Mouse (Mus musculus) naive thymus-derived CD4-positive, alpha-beta T cell, adult 5 months (primary cell): ENCODE results near the gene Cryba4. TPM values are rescaled to one million over a fixed set of nuclear protein-coding genes. Genes with fewer than 3 reads are reported as not detected.

Experiments
- polyA plus RNA-seq: library from polyadenylated mRNA; unstranded; fragments of 100-300 nt; shearing (Covaris generic); gene quantifications from one replicate; pipeline ENCODE4 v1.2.1, GENCODE M21; 2017

The Cryba4 gene
- not detected for polyA plus RNA-seq

DNA sequence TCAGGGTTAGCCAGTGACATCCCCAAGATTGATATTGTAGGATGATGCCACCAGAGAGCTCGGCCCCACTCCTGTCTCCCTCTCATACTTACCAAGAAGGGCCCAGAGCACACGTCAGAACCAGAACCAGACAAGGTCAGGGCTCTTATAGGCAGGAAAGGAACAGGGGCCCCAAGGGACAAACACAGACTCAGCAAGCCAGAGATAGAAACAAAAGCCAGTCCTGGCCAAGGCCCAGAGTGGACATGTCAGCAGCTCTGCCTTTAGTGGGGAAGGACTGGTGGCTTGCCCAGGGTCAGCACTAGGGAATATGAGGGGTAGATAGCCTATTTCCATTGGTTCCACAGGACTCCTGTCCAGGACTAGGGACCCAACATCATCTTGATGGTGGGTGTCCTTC lies at the start of gene Cryba4:
Gene Cryba4, minus strand, starts transcription at position 119 of the 400 bp plus-strand sequence.

DNA sequence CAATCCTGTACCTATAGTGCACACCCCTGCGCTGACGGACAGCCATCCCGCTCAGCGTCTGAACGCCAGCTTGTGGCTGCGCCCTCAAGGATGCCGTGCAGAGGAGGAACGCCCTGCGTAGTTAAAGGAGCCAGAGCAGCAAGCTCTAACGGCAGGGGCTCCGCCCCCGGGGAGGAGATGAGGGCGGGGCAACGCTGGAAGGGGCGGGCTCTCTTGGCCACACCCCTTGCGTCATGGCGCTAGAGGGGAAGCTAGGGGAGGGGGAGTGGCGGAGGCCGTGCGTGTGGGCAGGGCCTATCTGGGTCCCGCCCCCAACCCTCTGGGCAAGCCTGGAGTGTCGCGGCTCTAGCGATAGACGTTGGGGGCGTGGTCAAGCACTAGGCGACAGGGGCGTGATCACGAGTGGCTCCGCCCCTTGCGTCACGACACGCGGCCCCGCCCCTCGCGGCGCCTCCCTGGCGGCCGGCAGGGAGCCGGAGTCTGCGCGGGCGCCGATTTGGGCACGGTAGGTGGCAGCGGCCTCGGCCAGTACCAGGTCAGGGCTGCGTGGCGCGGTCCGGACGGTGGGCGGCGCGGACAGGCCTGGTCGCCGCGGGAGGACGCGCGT lies 24.1 kb upstream of the Cryba4 start, which contains the start of gene Tpst2:
Gene Tpst2, plus strand, starts transcription at position 425 of the 607 bp plus-strand sequence.

GRCm38 (mm10) chr5:112255426-112255825 lies 3.1 kb upstream of the Cryba4 start, which contains the start of gene Crybb1:
Gene Crybb1 (plus strand): TSS chr5:112255815.

Other genes starting within 250 kb of the Cryba4 start
- gene Crybb1, start 3.3 kb upstream of the Cryba4 start, polyA plus RNA-seq: not detected
- gene Tpst2, start 24.2 kb upstream of the Cryba4 start, polyA plus RNA-seq: 133 TPM
- gene Tfip11, start 73.8 kb upstream of the Cryba4 start, polyA plus RNA-seq: 44.0 TPM
- gene Srrd, start 90.5 kb upstream of the Cryba4 start, polyA plus RNA-seq: 39.2 TPM
- 17.4 TPM for gene Hps4, start 90.6 kb upstream of the Cryba4 start, polyA plus RNA-seq
- not detected for gene Gm6583, start 103.5 kb upstream of the Cryba4 start, polyA plus RNA-seq
- not detected for gene Asphd2, start 142.3 kb upstream of the Cryba4 start, polyA plus RNA-seq
- gene Gm6588, start 196.9 kb upstream of the Cryba4 start, polyA plus RNA-seq: not detected